Mouse (Mus musculus) cortical plate, adult 2 months (tissue): ENCODE data around the gene Hist2h2aa1.
A peak's percentile ranks its signal among the peaks of the same experiment; 100 is the strongest.

Source experiments
- CTCF ChIP-seq: fragments of 200-500 bp; IDR thresholded peaks from 2 replicates; pipeline ENCODE4 v1.5.1; 2011; ENCODE audit warnings: mild to moderate bottlenecking, control low read depth, low read length; ENCODE audit not compliant: insufficient read depth; ENCODE audit errors: extremely low read depth
- POLR2A ChIP-seq: fragments of 200-500 bp; IDR thresholded peaks from 2 replicates; pipeline ENCODE4 v1.6.1; 2011; ENCODE audit warnings: mild to moderate bottlenecking, low read length, control low read depth; ENCODE audit not compliant: insufficient read depth; ENCODE audit errors: extremely low read depth

DNA sequence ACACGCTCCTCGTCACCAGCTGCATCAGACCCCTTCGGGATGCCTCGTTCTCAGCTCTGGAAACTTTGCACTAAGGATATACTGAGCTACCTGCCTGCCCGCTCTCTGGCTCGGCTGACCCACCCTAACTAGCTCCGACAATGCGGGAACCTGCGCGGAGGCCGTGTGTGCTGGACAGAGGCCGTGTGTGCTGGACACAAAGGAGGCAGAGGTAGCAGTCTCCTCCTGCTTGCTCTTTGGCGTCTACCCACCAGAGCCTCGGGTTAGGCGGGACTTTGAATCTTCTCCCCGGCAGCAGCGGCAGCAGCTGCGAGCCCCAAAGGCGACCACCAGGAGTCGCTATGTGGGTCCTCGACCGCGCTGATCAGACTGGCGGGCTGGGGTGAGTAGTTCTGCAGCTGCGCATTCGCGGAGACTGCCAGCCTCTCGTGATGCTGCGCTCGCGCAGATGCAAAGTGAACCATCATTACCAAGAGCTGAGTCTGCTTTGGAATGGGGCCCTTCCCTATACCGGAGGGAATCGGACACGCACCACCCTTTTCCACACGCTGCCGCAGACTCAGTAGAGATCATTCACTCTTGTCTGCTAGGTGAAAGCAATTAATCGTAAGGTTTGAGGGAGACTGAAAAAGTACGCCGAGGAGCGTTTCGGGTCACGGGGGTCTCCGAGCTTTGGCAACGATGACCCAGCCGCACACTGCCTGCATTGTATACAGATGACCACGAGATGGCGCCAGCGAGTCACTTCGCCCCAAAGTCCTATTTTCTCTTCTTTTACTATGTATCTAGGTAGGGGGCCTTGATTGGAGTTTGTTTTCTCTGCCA, 32.7 kb downstream of the Hist2h2aa1 start:
- peak; percentile 84 for TF ChIP-seq POLR2A
- peak; percentile 79 for TF ChIP-seq CTCF
